Mouse (Mus musculus): ENCODE measurements at regions not wholly inside any gene's neighbourhood (a gene's known extent, or its start where the extent isn't known, plus 50 kb on each side); places are given as distances from the start of the nearest gene placed in this dataset.

- no peak overlapping the region for H3K4me3 ChIP-seq (replicated peaks; ENCODE audit: low read length)
- H3K9ac ChIP-seq (ENCODE audit: low read depth, low read length, severe bottlenecking), result no peak overlapping the region
- no peak overlapping the region for H3K27ac ChIP-seq (replicated peaks; ENCODE audit: low read depth, low read length)
- no peak for DNase-seq (ENCODE audit: low spot score)
- WGBS, result 66% methylated on average over 4 of the region's 4 CpGs
- H3K9me3 ChIP-seq (ENCODE audit: control insufficient read depth, low read length), result no peaks in the 10 kb centered on the region
- H3K4me2 ChIP-seq (replicated peaks; ENCODE audit: low read depth, low read length, severe bottlenecking), result no peak overlapping the region
- 0 out of 2 replicates have a peak, but pooled peaks cover 4% of the 10 kb centered on the region for H3K4me1 ChIP-seq (ENCODE audit: control insufficient read depth, insufficient read depth, low read length)
- TF ChIP-seq POLR2A (IDR thresholded peaks at IDR 0.05; ENCODE audit: borderline replicate concordance, extremely low read depth, insufficient read depth, insufficient read length), result no peak
- H3K36me3 ChIP-seq (ENCODE audit: control insufficient read depth, insufficient read depth, low read length), result no peaks in the 10 kb centered on the region
- ATAC-seq (ENCODE audit: low FRiP score, low read depth), result no peak
- H3K27me3 ChIP-seq (ENCODE audit: control insufficient read depth, insufficient read depth, low read length), result peaks cover 7% of the 10 kb centered on the region; the same call in 1 of the 2 replicates
These were observed 280.7 kb downstream of the Uaca start for GRCm38 (mm10) chr9:61075071-61075470.

GRCm38 (mm10) chr9:61077181-61077580 is 282.8 kb downstream of the Uaca start:
- peaks cover 3% of the 10 kb centered on the region; the same call in 1 of the 2 replicates for H3K27me3 ChIP-seq (ENCODE audit: control insufficient read depth, insufficient read depth, low read length)
- no peak for TF ChIP-seq POLR2A (IDR thresholded peaks at IDR 0.05; ENCODE audit: borderline replicate concordance, extremely low read depth, insufficient read depth, insufficient read length)
- H3K36me3 ChIP-seq (ENCODE audit: control insufficient read depth, insufficient read depth, low read length), result no peaks in the 10 kb centered on the region
- WGBS, result 59% methylated on average over 2 of the region's 2 CpGs
- no peak overlapping the region for H3K27ac ChIP-seq (replicated peaks; ENCODE audit: low read depth, low read length)
- DNase-seq (ENCODE audit: low spot score) (no peak), ATAC-seq (ENCODE audit: low FRiP score, low read depth) (no peak)
- H3K4me2 ChIP-seq (replicated peaks; ENCODE audit: low read depth, low read length, severe bottlenecking), result no peak overlapping the region
- no peaks in the 10 kb centered on the region for H3K4me1 ChIP-seq (ENCODE audit: control insufficient read depth, insufficient read depth, low read length)
- H3K4me3 ChIP-seq (replicated peaks; ENCODE audit: low read length), result no peak overlapping the region
- no peak overlapping the region for H3K9ac ChIP-seq (ENCODE audit: low read depth, low read length, severe bottlenecking)
- no peaks in the 10 kb centered on the region for H3K9me3 ChIP-seq (ENCODE audit: control insufficient read depth, low read length)

DNA sequence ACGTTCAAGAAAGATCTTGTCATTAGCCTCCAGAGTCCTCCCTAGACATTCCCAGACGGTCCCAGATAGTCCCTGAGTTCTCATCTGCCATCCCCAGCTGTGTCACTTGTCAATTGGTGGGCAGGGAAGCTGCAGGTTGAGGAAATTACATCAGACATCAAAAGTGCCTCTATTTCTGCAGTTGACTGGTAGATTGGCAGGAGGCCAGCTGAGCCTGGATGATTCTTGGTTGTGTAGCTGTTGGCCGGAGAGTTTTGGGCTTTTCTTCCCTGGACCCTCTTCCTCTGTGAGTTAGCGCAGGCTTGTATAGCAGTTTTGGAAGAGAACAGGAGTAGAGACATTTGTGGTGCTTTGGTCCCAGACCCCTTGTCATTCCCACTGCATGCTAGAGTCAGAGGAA is 283.5 kb downstream of the Uaca start:
- no peak overlapping the region for H3K4me2 ChIP-seq (replicated peaks; ENCODE audit: low read depth, low read length, severe bottlenecking)
- DNase-seq (ENCODE audit: low spot score) (no peak), ATAC-seq (ENCODE audit: low FRiP score, low read depth) (no peak)
- H3K4me3 ChIP-seq (replicated peaks; ENCODE audit: low read length), result no peak overlapping the region
- TF ChIP-seq POLR2A (IDR thresholded peaks at IDR 0.05; ENCODE audit: borderline replicate concordance, extremely low read depth, insufficient read depth, insufficient read length), result no peak
- H3K36me3 ChIP-seq (ENCODE audit: control insufficient read depth, insufficient read depth, low read length), result no peaks in the 10 kb centered on the region
- no peak overlapping the region for H3K9ac ChIP-seq (ENCODE audit: low read depth, low read length, severe bottlenecking)
- no peak overlapping the region for H3K27ac ChIP-seq (replicated peaks; ENCODE audit: low read depth, low read length)
- WGBS, result 69% methylated on average over 4 of the region's 4 CpGs
- no peaks in the 10 kb centered on the region for H3K4me1 ChIP-seq (ENCODE audit: control insufficient read depth, insufficient read depth, low read length)
- H3K27me3 ChIP-seq (ENCODE audit: control insufficient read depth, insufficient read depth, low read length), result peaks cover 3% of the 10 kb centered on the region; the same call in 1 of the 2 replicates
- H3K9me3 ChIP-seq (ENCODE audit: control insufficient read depth, low read length), result no peaks in the 10 kb centered on the region

DNA sequence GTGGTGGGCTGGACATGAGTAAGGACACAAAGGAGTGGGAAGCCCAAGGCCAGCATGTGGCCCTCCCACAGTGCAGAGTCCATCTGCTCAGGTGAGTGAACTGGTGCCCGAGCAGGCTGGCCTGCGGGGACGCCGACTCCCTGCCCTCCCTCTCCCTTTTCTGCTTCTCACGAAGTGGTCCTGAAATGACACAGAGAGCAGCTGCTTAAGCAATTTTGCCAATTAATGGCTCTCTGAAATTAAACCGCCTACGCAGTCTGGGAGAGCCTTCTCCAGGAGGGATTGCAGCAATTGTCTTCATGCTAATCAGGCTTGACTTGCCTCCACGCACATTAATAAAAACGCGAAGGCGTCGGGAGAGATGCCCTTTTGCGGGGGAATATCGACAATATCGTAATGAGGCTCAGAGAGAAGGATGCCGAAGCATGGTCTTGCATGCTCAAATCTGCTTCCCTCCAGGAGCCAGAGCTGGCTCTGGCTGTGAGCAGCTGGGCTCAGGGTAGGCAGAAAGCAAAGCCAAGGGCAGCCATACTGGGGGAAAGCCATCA is 287.2 kb downstream of the Uaca start:
- Histone ChIP-seq H3K9me3 (ENCODE audit: control insufficient read depth, low read length) (no peaks in the 10 kb centered on the region), H3K36me3 (ENCODE audit: control insufficient read depth, insufficient read depth, low read length) (no peaks in the 10 kb centered on the region), H3K4me1 (ENCODE audit: control insufficient read depth, insufficient read depth, low read length) (peaks cover 8% of the 10 kb centered on the region; the same call in 1 of the 2 replicates), H3K4me3 (replicated peaks; ENCODE audit: low read length) (no peak overlapping the region), H3K27me3 (ENCODE audit: control insufficient read depth, insufficient read depth, low read length) (0 out of 2 replicates have a peak, but pooled peaks cover 2% of the 10 kb centered on the region), H3K9ac (ENCODE audit: low read depth, low read length, severe bottlenecking) (no peak overlapping the region), H3K4me2 (replicated peaks; ENCODE audit: low read depth, low read length, severe bottlenecking) (no peak overlapping the region), H3K27ac (replicated peaks; ENCODE audit: low read depth, low read length) (no peak overlapping the region)
- TF ChIP-seq POLR2A (IDR thresholded peaks at IDR 0.05; ENCODE audit: borderline replicate concordance, extremely low read depth, insufficient read depth, insufficient read length), result no peak
- ATAC-seq (ENCODE audit: low FRiP score, low read depth) (no peak), DNase-seq (ENCODE audit: low spot score) (no peak)
- WGBS, result 67% methylated on average over 16 of the region's 16 CpGs

- TF ChIP-seq POLR2A (IDR thresholded peaks at IDR 0.05; ENCODE audit: borderline replicate concordance, extremely low read depth, insufficient read depth, insufficient read length), result no peak
- no peaks in the 10 kb centered on the region for H3K36me3 ChIP-seq (ENCODE audit: control insufficient read depth, insufficient read depth, low read length)
- H3K27ac ChIP-seq (replicated peaks; ENCODE audit: low read depth, low read length), result no peak overlapping the region
- 19% methylated on average over 13 of the region's 13 CpGs for WGBS
- DNase-seq (ENCODE audit: low spot score), result peak; percentile 29
- peaks cover 8% of the 10 kb centered on the region; the same call in 1 of the 2 replicates for H3K4me1 ChIP-seq (ENCODE audit: control insufficient read depth, insufficient read depth, low read length)
- H3K9me3 ChIP-seq (ENCODE audit: control insufficient read depth, low read length), result no peaks in the 10 kb centered on the region
- 0 out of 2 replicates have a peak, but pooled peaks cover 6% of the 10 kb centered on the region for H3K27me3 ChIP-seq (ENCODE audit: control insufficient read depth, insufficient read depth, low read length)
- ATAC-seq (ENCODE audit: low FRiP score, low read depth), result peak; percentile 62; the same call in 1 of the 2 replicates
- H3K9ac ChIP-seq (ENCODE audit: low read depth, low read length, severe bottlenecking), result no peak overlapping the region
- no peak overlapping the region for H3K4me3 ChIP-seq (replicated peaks; ENCODE audit: low read length)
- H3K4me2 ChIP-seq (replicated peaks; ENCODE audit: low read depth, low read length, severe bottlenecking), result no peak overlapping the region
These were observed 287.4 kb upstream of the Tle3 start for GRCm38 (mm10) chr9:61084655-61085230.
